Mouse (Mus musculus): ENCODE results near the gene Hint1. TPM values are rescaled to one million over a fixed set of nuclear protein-coding genes. Genes with fewer than 3 reads are reported as not detected.

Gene Hint1
- polyA plus RNA-seq, 1 experiment from 2014 or later: 796 TPM

DNA sequence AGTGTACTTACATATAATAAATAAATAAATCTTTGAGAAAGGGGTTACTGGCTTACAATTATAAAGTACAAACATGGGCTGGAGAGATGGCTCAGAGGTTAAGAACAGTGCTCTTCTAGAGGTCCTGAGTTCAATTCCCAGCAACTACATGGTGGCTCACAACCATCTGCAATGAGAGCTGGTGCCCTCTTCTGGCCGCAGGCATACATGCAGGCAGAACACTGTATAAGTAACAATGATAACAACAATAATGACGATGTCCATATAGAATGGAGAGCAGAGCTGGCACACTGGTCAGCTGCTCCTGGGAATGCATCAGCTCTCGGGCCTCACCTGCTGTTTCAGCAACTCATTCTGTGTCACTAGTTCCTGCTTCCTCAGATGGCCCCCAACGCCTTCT is 52.1 kb downstream of the Hint1 start:
- H3K4me2 ChIP-seq: no peak overlapping the region
- H3K9me3 ChIP-seq: no peaks in the 10 kb centered on the region
- WGBS: 86% methylated on average over 4 of the region's 4 CpGs
- ATAC-seq (ENCODE audit: low FRiP score): no peak
- no peak overlapping the region for H3K9ac ChIP-seq
- no peaks in the 10 kb centered on the region for H3K4me1 ChIP-seq
- peaks cover 40% of the 10 kb centered on the region for H3K36me3 ChIP-seq (replicated peaks)
- no peaks in the 10 kb centered on the region for H3K27me3 ChIP-seq
- H3K27ac ChIP-seq: no peak overlapping the region
- no peak overlapping the region for H3K4me3 ChIP-seq (replicated peaks)

Other genes with a start within 250 kb of the Hint1 start
- gene Cdc42se2, start 78.7 kb upstream of the Hint1 start, polyA plus RNA-seq (2016; fragmentation: Nextera tagmentation; extraction: Ambion mirVana): 228 and 237 TPM in 2 replicates
- 8.2 TPM in 2 replicates for gene Lyrm7, start 5.5 kb upstream of the Hint1 start, polyA plus RNA-seq (2016; fragmentation: Nextera tagmentation; extraction: Ambion mirVana)
- gene Gpx3, start 36.1 kb downstream of the Hint1 start, polyA plus RNA-seq (2016; fragmentation: Nextera tagmentation; extraction: Ambion mirVana): 33.9 and 37.6 TPM in 2 replicates
- 9.8 and 12.1 TPM in 2 replicates for gene Tnip1, start 96.5 kb downstream of the Hint1 start, polyA plus RNA-seq (2016; fragmentation: Nextera tagmentation; extraction: Ambion mirVana)
- 46.6 and 59.1 TPM in 2 replicates for gene Anxa6, start 167.1 kb downstream of the Hint1 start, polyA plus RNA-seq (2016; fragmentation: Nextera tagmentation; extraction: Ambion mirVana)
- 0.13 and 0.42 TPM in 2 replicates for gene Ccdc69, start 211.7 kb downstream of the Hint1 start, polyA plus RNA-seq (2016; fragmentation: Nextera tagmentation; extraction: Ambion mirVana)
- gene Gm2a, start 231.7 kb downstream of the Hint1 start, polyA plus RNA-seq (2016; fragmentation: Nextera tagmentation; extraction: Ambion mirVana): 10.6 and 11.5 TPM in 2 replicates